Mouse (Mus musculus) erythroblast, adult 5-6 weeks (primary cell): Measurements from ENCODE around the gene Ndrg3. TPM values are rescaled to one million over a fixed set of nuclear protein-coding genes. Genes with fewer than 3 reads are reported as not detected.

Experiments
- ATAC-seq: replicated peaks from 2 replicates; pipeline ENCODE4 v1.8.0; 2016; ENCODE audit warnings: moderate number of reproducible peaks, mild to moderate bottlenecking, moderate TSS enrichment, inconsistent platforms; ENCODE audit not compliant: poor library complexity, low FRiP score, severe bottlenecking
- total RNA-seq, 2 experiments: library from RNA; stranded (forward) in 1 of 2; stranded (reverse) in 1 of 2; fragments of 150-400 nt in 1 of 2; fragments of 200-764, 138-1000 nt in 1 of 2; gene quantifications; 2 replicates each; pipeline versions ENCODE4 v1.2.3 to v1.2.4; 2015 to 2017; ENCODE audit warnings: low replicate concordance in 2 of 2

Ndrg3 gene
- total RNA-seq, 2 experiments from 2014 or later: 9.2 to 15.6 TPM

GRCm38 (mm10) chr2:156882431-156883001, 109.3 kb downstream of the Ndrg3 start:
- ATAC-seq: peak; percentile 82

- no peak for ATAC-seq
Measured at GRCm38 (mm10) chr2:156879541-156879940, 112.3 kb downstream of the Ndrg3 start.

- ATAC-seq: no peak
Measured at GRCm38 (mm10) chr2:156877726-156878125, 114.1 kb downstream of the Ndrg3 start.

Other genes with a start within 250 kb of the Ndrg3 start
- gene Myl9, start 216.6 kb downstream of the Ndrg3 start, total RNA-seq (2015; ENCODE audit: low replicate concordance): 1.3 and 4.4 TPM in 2 replicates
- 0.60 and 2.5 TPM in 2 replicates for gene Myl9, start 216.6 kb downstream of the Ndrg3 start, total RNA-seq (2017; ENCODE audit: low replicate concordance)
- 0.77 and 2.3 TPM in 2 replicates for gene Tgif2, start 152.0 kb downstream of the Ndrg3 start, total RNA-seq (2015; ENCODE audit: low replicate concordance)
- 2.8 and 2.9 TPM in 2 replicates for gene Tgif2, start 152.0 kb downstream of the Ndrg3 start, total RNA-seq (2017; ENCODE audit: low replicate concordance)
- not detected in 2 replicates for gene 4930518I15Rik, start 134.1 kb downstream of the Ndrg3 start, total RNA-seq (2015; ENCODE audit: low replicate concordance)
- gene 4930518I15Rik, start 134.1 kb downstream of the Ndrg3 start, total RNA-seq (2017; ENCODE audit: low replicate concordance): 3.3 and 4.6 TPM in 2 replicates
- 74.6 and 109 TPM in 2 replicates for gene Rab5if, start 128.9 kb downstream of the Ndrg3 start, total RNA-seq (2015; ENCODE audit: low replicate concordance)
- gene Rab5if, start 128.9 kb downstream of the Ndrg3 start, total RNA-seq (2017; ENCODE audit: low replicate concordance): 42.8 and 46.2 TPM in 2 replicates
- gene Sla2, start 104.9 kb downstream of the Ndrg3 start, total RNA-seq (2015; ENCODE audit: low replicate concordance): 1.5 and 1.7 TPM in 2 replicates
- gene Sla2, start 104.9 kb downstream of the Ndrg3 start, total RNA-seq (2017; ENCODE audit: low replicate concordance): 0.28 TPM in 1 of 2 replicates, not detected in the other
- gene Dsn1, start 15.1 kb upstream of the Ndrg3 start, total RNA-seq (2015; ENCODE audit: low replicate concordance): 12.3 and 14.8 TPM in 2 replicates
- gene Dsn1, start 15.1 kb upstream of the Ndrg3 start, total RNA-seq (2017; ENCODE audit: low replicate concordance): 21.2 TPM in 2 replicates
- 0.21 and 1.3 TPM in 2 replicates for gene Soga1, start 87.2 kb upstream of the Ndrg3 start, total RNA-seq (2015; ENCODE audit: low replicate concordance)
- 0.56 and 1.1 TPM in 2 replicates for gene Soga1, start 87.2 kb upstream of the Ndrg3 start, total RNA-seq (2017; ENCODE audit: low replicate concordance)
- gene Tldc2, start 95.0 kb upstream of the Ndrg3 start, total RNA-seq (2015; ENCODE audit: low replicate concordance): not detected in 2 replicates
- not detected in 2 replicates for gene Tldc2, start 95.0 kb upstream of the Ndrg3 start, total RNA-seq (2017; ENCODE audit: low replicate concordance)
- gene Samhd1, start 143.2 kb upstream of the Ndrg3 start, total RNA-seq (2015; ENCODE audit: low replicate concordance): 69.9 and 105 TPM in 2 replicates
- 81.6 and 89.4 TPM in 2 replicates for gene Samhd1, start 143.2 kb upstream of the Ndrg3 start, total RNA-seq (2017; ENCODE audit: low replicate concordance)
- gene Rbl1, start 212.5 kb upstream of the Ndrg3 start, total RNA-seq (2015; ENCODE audit: low replicate concordance): 31.5 and 34.9 TPM in 2 replicates
- gene Rbl1, start 212.5 kb upstream of the Ndrg3 start, total RNA-seq (2017; ENCODE audit: low replicate concordance): 40.8 and 48.4 TPM in 2 replicates